Mouse (Mus musculus): ENCODE data around the gene Rcvrn.

Rcvrn gene

GRCm38 (mm10) chr11:67694703-67695376, at the start of gene Rcvrn:
Gene Rcvrn (plus strand): TSS chr11:67695326.
- Histone ChIP-seq H3K4me1 (replicated peaks; ENCODE audit: low read depth, low read length) (0 out of 2 replicates have a peak, but pooled peaks cover 4% of the 10 kb centered on the region), H3K36me3 (ENCODE audit: insufficient read depth, low read length) (no peaks in the 10 kb centered on the region), H3K9me3 (ENCODE audit: low read length) (peaks cover 11% of the 10 kb centered on the region; the same call in 1 of the 2 replicates), H3K27me3 (ENCODE audit: insufficient read depth, low read length) (peaks cover 28% of the 10 kb centered on the region; the same call in 1 of the 2 replicates), H3K4me3 (replicated peaks; ENCODE audit: low read length) (no peak within 1 kb of the TSS)
- no peak for TF ChIP-seq CTCF (conservative IDR thresholded peaks at IDR 0.05; ENCODE audit: low read length)
- TF ChIP-seq NANOG (IDR thresholded peaks at IDR 0.05; ENCODE audit: borderline replicate concordance, low read length), result no peak
- TF ChIP-seq POU5F1 (IDR thresholded peaks at IDR 0.05; ENCODE audit: borderline replicate concordance, low read length), result no peak

GRCm38 (mm10) chr11:67647745-67648144, 47.4 kb upstream of the Rcvrn start:
- no peak for TF ChIP-seq POU5F1 (IDR thresholded peaks at IDR 0.05; ENCODE audit: borderline replicate concordance, low read length)
- peak; percentile 85 for TF ChIP-seq CTCF (conservative IDR thresholded peaks at IDR 0.05; ENCODE audit: low read length)
- Histone ChIP-seq H3K9me3 (ENCODE audit: low read length) (no peaks in the 10 kb centered on the region), H3K4me3 (replicated peaks; ENCODE audit: low read length) (no peak overlapping the region), H3K36me3 (ENCODE audit: insufficient read depth, low read length) (no peaks in the 10 kb centered on the region), H3K27me3 (ENCODE audit: insufficient read depth, low read length) (0 out of 2 replicates have a peak, but pooled peaks cover 2% of the 10 kb centered on the region), H3K4me1 (replicated peaks; ENCODE audit: low read depth, low read length) (peaks cover 43% of the 10 kb centered on the region)

- Histone ChIP-seq H3K9me3 (ENCODE audit: low read length) (no peaks in the 10 kb centered on the region), H3K27me3 (ENCODE audit: insufficient read depth, low read length) (peaks cover 5% of the 10 kb centered on the region; the same call in 1 of the 2 replicates), H3K4me3 (replicated peaks; ENCODE audit: low read length) (no peak overlapping the region), H3K4me1 (replicated peaks; ENCODE audit: low read depth, low read length) (peaks cover 49% of the 10 kb centered on the region), H3K36me3 (ENCODE audit: insufficient read depth, low read length) (no peaks in the 10 kb centered on the region)
- TF ChIP-seq POU5F1 (IDR thresholded peaks at IDR 0.05; ENCODE audit: borderline replicate concordance, low read length), result no peak
- no peak for TF ChIP-seq CTCF (conservative IDR thresholded peaks at IDR 0.05; ENCODE audit: low read length)
- TF ChIP-seq NANOG (IDR thresholded peaks at IDR 0.05; ENCODE audit: borderline replicate concordance, low read length), result no peak
Observed at GRCm38 (mm10) chr11:67648651-67649407, 46.3 kb upstream of the Rcvrn start.

GRCm38 (mm10) chr11:67649971-67650707, 45.0 kb upstream of the Rcvrn start:
- Histone ChIP-seq H3K4me3 (replicated peaks; ENCODE audit: low read length) (no peak overlapping the region), H3K9me3 (ENCODE audit: low read length) (no peaks in the 10 kb centered on the region), H3K4me1 (replicated peaks; ENCODE audit: low read depth, low read length) (peaks cover 52% of the 10 kb centered on the region), H3K36me3 (ENCODE audit: insufficient read depth, low read length) (no peaks in the 10 kb centered on the region), H3K27me3 (ENCODE audit: insufficient read depth, low read length) (peaks cover 14% of the 10 kb centered on the region)
- TF ChIP-seq POU5F1 (IDR thresholded peaks at IDR 0.05; ENCODE audit: borderline replicate concordance, low read length), result no peak
- 0 out of 2 replicates have a peak, but pooled peaks have one; percentile 11 for TF ChIP-seq CTCF (conservative IDR thresholded peaks at IDR 0.05; ENCODE audit: low read length)
- no peak for TF ChIP-seq NANOG (IDR thresholded peaks at IDR 0.05; ENCODE audit: borderline replicate concordance, low read length)

GRCm38 (mm10) chr11:67651731-67652130, 43.4 kb upstream of the Rcvrn start:
- TF ChIP-seq NANOG (IDR thresholded peaks at IDR 0.05; ENCODE audit: borderline replicate concordance, low read length) (no peak), CTCF (conservative IDR thresholded peaks at IDR 0.05; ENCODE audit: low read length) (no peak), POU5F1 (IDR thresholded peaks at IDR 0.05; ENCODE audit: borderline replicate concordance, low read length) (no peak)
- H3K4me1 ChIP-seq (replicated peaks; ENCODE audit: low read depth, low read length), result peaks cover 68% of the 10 kb centered on the region
- no peaks in the 10 kb centered on the region for H3K36me3 ChIP-seq (ENCODE audit: insufficient read depth, low read length)
- peaks cover 14% of the 10 kb centered on the region for H3K27me3 ChIP-seq (ENCODE audit: insufficient read depth, low read length)
- no peak overlapping the region for H3K4me3 ChIP-seq (replicated peaks; ENCODE audit: low read length)
- no peaks in the 10 kb centered on the region for H3K9me3 ChIP-seq (ENCODE audit: low read length)

- Histone ChIP-seq H3K27me3 (ENCODE audit: insufficient read depth, low read length) (peaks cover 14% of the 10 kb centered on the region), H3K4me3 (replicated peaks; ENCODE audit: low read length) (no peak overlapping the region; the same call in 1 of the 2 replicates), H3K36me3 (ENCODE audit: insufficient read depth, low read length) (no peaks in the 10 kb centered on the region), H3K4me1 (replicated peaks; ENCODE audit: low read depth, low read length) (peaks cover 74% of the 10 kb centered on the region), H3K9me3 (ENCODE audit: low read length) (no peaks in the 10 kb centered on the region)
- TF ChIP-seq POU5F1 (IDR thresholded peaks at IDR 0.05; ENCODE audit: borderline replicate concordance, low read length) (no peak), NANOG (IDR thresholded peaks at IDR 0.05; ENCODE audit: borderline replicate concordance, low read length) (no peak), CTCF (conservative IDR thresholded peaks at IDR 0.05; ENCODE audit: low read length) (peak; percentile 68)
Observed at GRCm38 (mm10) chr11:67652194-67652892, 42.8 kb upstream of the Rcvrn start.

GRCm38 (mm10) chr11:67652893-67653255, 42.3 kb upstream of the Rcvrn start:
- Histone ChIP-seq H3K4me3 (replicated peaks; ENCODE audit: low read length) (no peak overlapping the region; the same call in 1 of the 2 replicates), H3K4me1 (replicated peaks; ENCODE audit: low read depth, low read length) (peaks cover 75% of the 10 kb centered on the region), H3K36me3 (ENCODE audit: insufficient read depth, low read length) (no peaks in the 10 kb centered on the region), H3K9me3 (ENCODE audit: low read length) (no peaks in the 10 kb centered on the region), H3K27me3 (ENCODE audit: insufficient read depth, low read length) (peaks cover 14% of the 10 kb centered on the region)
- TF ChIP-seq NANOG (IDR thresholded peaks at IDR 0.05; ENCODE audit: borderline replicate concordance, low read length), result no peak
- no peak for TF ChIP-seq CTCF (conservative IDR thresholded peaks at IDR 0.05; ENCODE audit: low read length)
- no peak for TF ChIP-seq POU5F1 (IDR thresholded peaks at IDR 0.05; ENCODE audit: borderline replicate concordance, low read length)

Data from E14TG2a.4 (cell line).